Mouse (Mus musculus): ENCODE data around the gene Grik5. TPM values are rescaled to one million over a fixed set of nuclear protein-coding genes. Genes with fewer than 3 reads are reported as not detected.

The Grik5 gene
- polyA plus RNA-seq, 1 experiment from 2014 or later, result 17.1 TPM

DNA sequence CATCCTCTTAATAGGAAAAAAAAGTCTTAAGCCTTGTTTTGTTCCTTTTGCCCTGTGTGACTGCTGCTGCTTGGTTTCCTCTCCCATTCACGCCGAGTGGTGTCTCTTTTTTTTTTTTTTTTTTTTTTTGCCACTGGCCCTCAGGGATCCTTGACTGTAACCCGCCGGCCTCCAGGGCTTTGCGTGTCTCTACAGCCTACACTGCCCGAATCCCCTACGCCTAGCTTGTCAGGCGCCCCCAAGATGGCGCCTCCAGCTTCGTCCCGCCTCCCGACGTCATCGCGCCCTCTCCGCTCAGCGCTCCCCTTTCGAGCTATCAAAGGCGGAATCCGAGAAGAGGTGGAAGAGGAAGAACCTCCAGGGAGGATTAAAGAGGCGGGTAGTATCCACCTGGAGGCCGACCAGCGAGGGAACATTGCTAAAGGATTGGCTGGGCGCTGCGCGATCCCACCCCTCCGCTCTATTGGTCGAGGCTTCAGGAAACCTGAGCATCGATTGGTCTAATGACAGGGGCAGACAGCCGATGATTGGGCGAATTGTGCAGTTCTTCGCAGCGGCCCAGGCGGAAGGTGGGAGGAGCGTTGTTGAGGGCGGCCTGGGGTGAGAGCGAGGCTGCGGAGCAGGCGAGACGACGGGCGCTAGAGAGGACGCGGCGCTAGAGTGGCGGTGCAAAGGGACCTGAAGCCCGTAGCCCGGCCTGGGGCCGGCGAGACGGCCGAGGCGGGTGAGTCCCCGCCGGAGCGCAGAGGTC is 4.7 kb upstream of the Grik5 start:
- H3K36me3 ChIP-seq, result peaks cover 26% of the 10 kb centered on the region
- peak overlapping the region; percentile 98 for H3K9ac ChIP-seq
- peaks cover 44% of the 10 kb centered on the region for H3K4me1 ChIP-seq
- WGBS, result under 1% methylated on average over 55 of the region's 56 CpGs
- H3K4me3 ChIP-seq, result peak overlapping the region; percentile 95
- H3K9me3 ChIP-seq (replicated peaks), result no peaks in the 10 kb centered on the region
- peak; percentile 97 for ATAC-seq (ENCODE audit: low FRiP score)
- H3K27me3 ChIP-seq, result no peaks in the 10 kb centered on the region
- peak overlapping the region; percentile 97 for H3K27ac ChIP-seq
- H3K4me2 ChIP-seq (replicated peaks), result peak overlapping the region; percentile 82

DNA sequence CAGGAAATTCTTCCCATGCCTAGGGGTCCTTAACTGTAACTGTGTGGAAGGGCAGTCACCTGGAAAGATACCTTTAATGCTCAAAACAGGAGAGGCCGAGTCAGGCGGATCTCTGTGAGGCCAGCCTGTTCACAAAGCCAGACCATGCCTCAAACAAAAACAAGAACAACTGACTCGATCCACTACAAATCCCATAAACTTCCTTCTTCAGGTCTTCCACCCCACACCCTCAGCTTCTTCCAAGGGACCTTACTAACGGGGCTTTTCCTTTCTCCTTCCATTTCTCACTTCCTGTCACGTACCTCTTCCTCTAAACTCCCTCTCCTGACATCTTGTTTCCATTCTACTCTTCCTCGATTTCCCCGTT is 4.1 kb upstream of the Grik5 start:
- Histone ChIP-seq H3K4me3 (peak overlapping the region; percentile 95), H3K9me3 (replicated peaks) (no peaks in the 10 kb centered on the region), H3K27me3 (no peaks in the 10 kb centered on the region), H3K4me1 (peaks cover 49% of the 10 kb centered on the region), H3K4me2 (replicated peaks) (peak overlapping the region; percentile 82), H3K36me3 (peaks cover 20% of the 10 kb centered on the region), H3K27ac (peak overlapping the region; percentile 92), H3K9ac (peak overlapping the region; percentile 61)
- 19% methylated on average over 7 of the region's 7 CpGs for WGBS
- ATAC-seq (ENCODE audit: low FRiP score), result no peak

DNA sequence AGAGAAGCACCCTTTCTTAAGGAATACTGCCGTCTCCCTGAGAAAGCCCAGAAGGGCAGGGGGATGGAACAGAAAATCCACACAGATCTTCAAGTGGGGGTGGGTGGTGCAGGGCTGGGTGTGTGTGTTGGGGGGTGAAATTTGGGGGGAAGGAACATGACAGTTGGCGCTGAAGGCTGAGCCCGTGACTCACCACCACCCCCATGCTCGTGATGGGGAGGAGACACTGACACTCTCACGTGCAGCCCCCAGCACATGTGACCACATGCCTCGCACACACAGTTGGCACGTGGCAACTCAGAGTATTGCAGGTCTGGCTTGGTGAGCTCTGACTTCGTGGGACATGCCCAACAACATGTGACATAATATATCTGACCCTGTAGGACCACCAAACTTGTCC is 1.8 kb upstream of the Grik5 start:
- ATAC-seq (ENCODE audit: low FRiP score), result no peak
- H3K4me2 ChIP-seq (replicated peaks), result 0 out of 2 replicates have a peak overlapping the region, but pooled peaks have one; percentile 94
- WGBS, result 89% methylated on average over 8 of the region's 8 CpGs

DNA sequence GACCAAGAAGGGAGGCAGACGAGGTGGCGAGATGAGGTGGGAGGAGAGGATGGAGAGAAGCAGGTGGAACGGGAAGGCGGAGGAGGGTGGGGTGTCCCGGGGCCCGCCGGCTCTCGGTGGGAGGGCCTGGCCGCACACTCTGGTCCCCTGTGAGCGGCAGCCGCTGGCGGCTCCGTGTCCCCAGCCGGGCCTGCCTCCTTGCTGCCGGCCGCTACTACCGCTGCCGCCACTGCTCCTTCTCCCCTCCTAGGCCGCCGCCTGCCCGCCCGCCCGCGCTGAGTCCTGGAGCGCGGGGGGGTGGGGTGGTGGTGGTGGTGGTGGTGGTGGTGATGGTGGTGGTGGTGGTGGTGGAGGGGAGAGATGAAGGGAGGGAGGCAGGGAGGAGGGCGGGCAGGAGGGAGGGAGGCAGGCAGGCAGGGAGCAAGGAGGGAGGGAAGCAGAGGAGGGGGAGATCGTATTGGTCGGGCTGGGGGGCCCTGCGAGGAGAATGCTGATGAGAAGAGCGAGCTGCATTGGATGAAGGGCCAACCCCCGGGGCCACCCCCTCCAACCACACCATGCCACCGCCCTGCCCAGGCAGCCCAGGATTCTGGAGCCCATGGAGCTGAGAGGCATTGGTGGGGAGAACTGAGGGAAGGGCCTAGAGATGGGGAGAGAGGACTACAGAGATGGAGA is 707 bp upstream of the Grik5 start:
- H3K36me3 ChIP-seq, result peaks cover 7% of the 10 kb centered on the region
- no peaks in the 10 kb centered on the region for H3K27me3 ChIP-seq
- 0% methylated on average over 20 of the region's 33 CpGs for WGBS
- H3K9me3 ChIP-seq (replicated peaks), result no peaks in the 10 kb centered on the region
- H3K27ac ChIP-seq, result peak overlapping the region; percentile 95
- peak; percentile 23 for ATAC-seq (ENCODE audit: low FRiP score)
- H3K4me2 ChIP-seq (replicated peaks), result peak overlapping the region; percentile 94
- H3K4me1 ChIP-seq, result peaks cover 65% of the 10 kb centered on the region
- peak overlapping the region; percentile 93 for H3K9ac ChIP-seq
- H3K4me3 ChIP-seq, result peak overlapping the region; percentile 79

More for the DNA sequence above, 1.8 kb upstream of the Grik5 start:
- H3K36me3 ChIP-seq, result no peaks in the 10 kb centered on the region
- peaks cover 65% of the 10 kb centered on the region for H3K4me1 ChIP-seq
- no peaks in the 10 kb centered on the region for H3K27me3 ChIP-seq
- no peak overlapping the region for H3K9ac ChIP-seq
- 0 out of 2 replicates have a peak overlapping the region, but pooled peaks have one; percentile 79 for H3K4me3 ChIP-seq
- H3K27ac ChIP-seq, result peak overlapping the region; percentile 95
- no peaks in the 10 kb centered on the region for H3K9me3 ChIP-seq (replicated peaks)

DNA sequence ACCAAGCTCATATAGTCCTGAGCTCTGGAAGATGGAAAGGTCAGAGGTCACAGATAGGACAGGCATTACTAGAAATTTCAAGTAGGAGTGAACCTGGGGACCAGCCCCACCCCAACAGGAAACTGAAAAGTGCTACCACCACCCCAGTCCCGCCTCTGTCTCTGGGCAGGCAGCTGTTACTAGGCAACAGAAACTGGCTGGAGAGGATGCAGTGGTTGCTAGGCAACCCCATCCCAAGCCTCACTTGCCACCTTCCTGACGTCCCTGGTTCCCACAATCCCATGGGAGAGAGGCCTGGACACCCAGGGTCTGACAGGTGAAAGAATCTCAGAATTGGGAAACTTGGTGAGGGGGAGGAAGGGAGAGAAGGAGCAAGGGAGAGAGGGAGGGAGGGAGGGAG is 3.4 kb downstream of the Grik5 start:
- peaks cover 52% of the 10 kb centered on the region for H3K4me1 ChIP-seq
- WGBS, result 4% methylated on average over 2 of the region's 2 CpGs
- H3K27me3 ChIP-seq, result no peaks in the 10 kb centered on the region
- ATAC-seq (ENCODE audit: low FRiP score), result peak; percentile 39; the same call in 1 of the 2 replicates
- H3K9me3 ChIP-seq (replicated peaks), result no peaks in the 10 kb centered on the region
- H3K27ac ChIP-seq, result peak overlapping the region; percentile 62
- H3K4me3 ChIP-seq, result no peak overlapping the region
- H3K4me2 ChIP-seq (replicated peaks), result peak overlapping the region; percentile 94
- peaks cover 43% of the 10 kb centered on the region for H3K36me3 ChIP-seq
- H3K9ac ChIP-seq, result peak overlapping the region; percentile 93; the same call in 1 of the 2 replicates

DNA sequence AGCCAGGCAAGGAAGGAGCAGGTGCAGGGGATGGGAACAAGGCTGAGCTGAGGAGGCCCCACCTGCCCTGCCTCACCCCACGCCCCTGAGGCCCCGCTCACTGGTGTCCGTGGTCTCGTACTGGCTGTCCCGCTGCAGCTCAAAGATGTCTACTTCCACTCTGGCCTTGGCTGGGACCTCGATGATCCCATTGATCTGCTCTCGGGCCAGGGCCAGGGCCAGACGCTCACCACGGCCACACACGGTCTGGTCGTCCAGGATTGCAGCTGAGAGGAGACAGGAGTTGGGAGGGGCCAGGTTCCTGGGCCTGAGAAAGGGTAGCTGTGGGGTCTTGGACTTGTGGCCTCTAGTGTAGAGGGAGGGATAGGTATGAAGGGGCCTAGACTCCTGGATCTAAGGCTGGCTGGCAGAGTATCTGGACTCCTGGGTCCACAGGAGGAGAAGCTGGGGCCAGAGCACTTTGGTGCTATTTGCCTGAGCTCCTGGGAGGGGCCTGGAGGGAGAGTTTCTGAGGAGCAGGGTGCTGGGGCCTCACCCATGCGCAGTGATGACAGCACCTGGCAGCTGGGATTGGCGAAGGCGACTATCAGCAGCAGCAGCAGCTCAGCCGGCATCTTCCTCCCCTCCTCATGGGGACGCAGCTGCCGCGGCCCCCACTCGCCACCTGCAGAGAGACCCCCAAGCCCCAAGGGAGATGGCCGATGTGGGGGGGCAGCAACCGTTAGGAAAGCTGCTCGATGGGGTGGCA is 4.1 kb downstream of the Grik5 start:
- WGBS, result 86% methylated on average over 22 of the region's 22 CpGs

DNA sequence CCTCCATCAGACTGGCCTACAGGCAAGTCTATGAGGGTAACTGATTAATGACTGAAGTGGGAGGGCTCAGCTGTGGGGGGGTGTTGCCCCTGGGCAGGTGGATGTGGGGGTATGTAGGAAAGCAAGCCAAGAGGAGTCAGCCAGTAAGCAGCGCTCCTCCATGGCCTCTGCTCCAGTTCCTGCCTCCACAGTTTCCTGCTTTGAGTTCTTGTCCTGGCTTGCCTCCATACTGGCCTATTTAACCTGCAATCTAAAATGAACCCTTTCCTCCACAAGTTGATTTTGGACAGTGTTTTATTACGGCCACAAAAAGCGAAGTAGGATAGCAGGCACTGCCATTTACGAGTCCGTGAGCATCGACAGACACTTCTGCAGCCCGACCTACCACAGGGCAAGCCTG is 4.8 kb downstream of the Grik5 start:
- Histone ChIP-seq H3K4me1 (peaks cover 42% of the 10 kb centered on the region), H3K27me3 (no peaks in the 10 kb centered on the region), H3K4me2 (replicated peaks) (no peak overlapping the region), H3K4me3 (no peak overlapping the region), H3K9me3 (replicated peaks) (no peaks in the 10 kb centered on the region), H3K27ac (no peak overlapping the region), H3K9ac (no peak overlapping the region), H3K36me3 (peaks cover 57% of the 10 kb centered on the region)
- ATAC-seq (ENCODE audit: low FRiP score), result no peak
- WGBS, result 96% methylated on average over 7 of the region's 7 CpGs

More for the DNA sequence above, 4.1 kb downstream of the Grik5 start:
- Histone ChIP-seq H3K4me2 (replicated peaks) (peak overlapping the region; percentile 94), H3K9me3 (replicated peaks) (no peaks in the 10 kb centered on the region), H3K4me1 (peaks cover 45% of the 10 kb centered on the region), H3K9ac (peak overlapping the region; percentile 15; the same call in 1 of the 2 replicates), H3K27ac (peak overlapping the region; percentile 60; the same call in 1 of the 2 replicates), H3K27me3 (no peaks in the 10 kb centered on the region), H3K36me3 (peaks cover 50% of the 10 kb centered on the region), H3K4me3 (no peak overlapping the region; the same call in 1 of the 2 replicates)
- no peak for ATAC-seq (ENCODE audit: low FRiP score)

DNA sequence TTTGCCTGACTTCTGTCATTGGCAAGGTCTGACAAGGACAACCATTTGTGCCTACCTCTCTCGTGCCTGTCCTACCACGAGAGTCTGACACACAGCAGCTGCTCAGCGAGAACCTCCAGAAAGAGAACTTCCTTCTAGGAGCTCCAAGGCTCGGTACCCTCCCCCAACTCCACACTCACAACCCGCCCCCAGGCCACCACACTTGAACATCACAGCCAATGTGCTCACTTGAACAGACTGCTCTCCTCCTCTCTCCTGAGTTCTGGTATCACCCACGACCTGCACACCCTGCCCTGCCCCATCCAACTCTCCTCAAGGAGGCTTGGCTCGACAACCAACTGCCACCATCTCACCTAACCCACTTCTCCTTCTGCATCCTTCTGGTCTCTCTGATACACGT is 8.2 kb downstream of the Grik5 start:
- Histone ChIP-seq H3K27ac (no peak overlapping the region), H3K9ac (no peak overlapping the region), H3K9me3 (replicated peaks) (no peaks in the 10 kb centered on the region), H3K4me1 (peaks cover 11% of the 10 kb centered on the region), H3K4me3 (no peak overlapping the region), H3K27me3 (no peaks in the 10 kb centered on the region), H3K36me3 (peaks cover 88% of the 10 kb centered on the region), H3K4me2 (replicated peaks) (no peak overlapping the region)
- no peak for ATAC-seq (ENCODE audit: low FRiP score)
- 83% methylated on average over 8 of the region's 8 CpGs for WGBS

DNA sequence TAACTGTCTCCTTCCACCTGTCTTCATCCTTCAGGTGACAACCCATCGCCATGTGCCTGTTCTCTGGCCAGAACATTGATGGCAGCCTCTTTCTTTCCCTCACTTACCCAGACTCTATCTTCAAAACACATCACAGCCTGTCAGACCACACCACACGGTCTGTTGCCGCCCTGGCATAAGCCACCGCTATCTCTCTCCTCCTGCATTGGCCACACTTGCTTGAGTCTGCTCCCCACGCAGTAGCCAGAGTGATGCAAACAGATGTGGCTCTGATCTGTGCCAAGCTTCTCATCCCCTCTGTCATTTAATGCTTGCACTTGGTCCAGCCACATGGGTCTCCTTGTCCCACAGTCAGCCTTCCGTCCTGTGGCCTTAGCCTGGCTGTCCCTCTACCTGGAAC is 8.8 kb downstream of the Grik5 start:
- H3K4me2 ChIP-seq (replicated peaks), result no peak overlapping the region
- H3K9ac ChIP-seq, result no peak overlapping the region
- no peaks in the 10 kb centered on the region for H3K27me3 ChIP-seq
- H3K4me3 ChIP-seq, result no peak overlapping the region
- no peak for ATAC-seq (ENCODE audit: low FRiP score)
- peaks cover 6% of the 10 kb centered on the region for H3K4me1 ChIP-seq
- WGBS, result 95% methylated on average over 6 of the region's 6 CpGs
- H3K36me3 ChIP-seq, result peaks cover 92% of the 10 kb centered on the region
- H3K27ac ChIP-seq, result no peak overlapping the region
- H3K9me3 ChIP-seq (replicated peaks), result no peaks in the 10 kb centered on the region

DNA sequence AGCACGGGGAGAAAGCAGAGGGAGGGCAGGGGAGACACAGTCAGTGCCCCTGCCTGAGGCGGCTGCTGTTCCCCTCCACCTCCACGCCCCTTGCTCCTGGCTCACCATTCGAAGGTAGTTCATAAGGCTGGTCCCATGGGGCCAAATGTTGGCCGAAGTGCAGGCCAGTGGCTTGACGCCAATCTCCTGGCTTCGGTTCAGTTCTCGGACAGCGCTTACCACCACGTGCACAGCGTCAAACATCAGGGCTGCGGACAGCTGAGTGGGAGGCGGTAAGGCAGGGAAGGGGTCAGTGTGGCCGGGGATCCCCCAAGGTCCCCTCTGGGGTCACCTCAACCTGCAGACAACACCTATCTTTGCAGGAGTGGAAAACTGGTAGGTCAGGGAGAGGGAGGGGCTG is 13.3 kb downstream of the Grik5 start:
- ATAC-seq (ENCODE audit: low FRiP score), result peak; percentile 36; the same call in 1 of the 2 replicates
- Histone ChIP-seq H3K9me3 (replicated peaks) (no peaks in the 10 kb centered on the region), H3K27ac (no peak overlapping the region), H3K9ac (no peak overlapping the region), H3K36me3 (peaks cover 95% of the 10 kb centered on the region), H3K4me1 (no peaks in the 10 kb centered on the region), H3K27me3 (no peaks in the 10 kb centered on the region), H3K4me3 (no peak overlapping the region), H3K4me2 (replicated peaks) (no peak overlapping the region)
- WGBS, result 92% methylated on average over 14 of the region's 14 CpGs

DNA sequence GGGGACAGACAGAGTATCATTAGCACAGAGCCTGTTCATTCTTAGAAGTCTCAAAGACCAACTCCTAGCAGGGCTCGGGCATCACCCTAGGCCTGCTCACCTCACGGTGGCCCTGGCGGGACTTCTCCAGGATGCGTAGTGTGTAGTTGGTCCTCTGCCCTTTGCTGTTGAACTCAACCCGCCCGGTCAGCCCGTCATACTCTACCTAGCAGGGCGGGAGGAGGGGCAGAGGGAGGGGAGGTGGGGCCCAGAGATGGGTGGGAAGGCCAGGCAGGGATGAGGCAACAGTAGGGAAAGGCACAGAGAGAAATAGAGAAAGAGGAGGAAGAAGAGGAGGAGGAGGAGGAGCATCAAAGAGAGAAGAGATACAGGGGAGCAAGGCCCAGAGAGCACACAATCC is 13.8 kb downstream of the Grik5 start:
- H3K36me3 ChIP-seq, result peaks cover 95% of the 10 kb centered on the region
- ATAC-seq (ENCODE audit: low FRiP score), result no peak
- H3K4me1 ChIP-seq, result no peaks in the 10 kb centered on the region
- no peak overlapping the region for H3K4me2 ChIP-seq (replicated peaks)
- H3K27ac ChIP-seq, result no peak overlapping the region
- no peaks in the 10 kb centered on the region for H3K9me3 ChIP-seq (replicated peaks)
- H3K9ac ChIP-seq, result no peak overlapping the region
- H3K4me3 ChIP-seq, result no peak overlapping the region
- no peaks in the 10 kb centered on the region for H3K27me3 ChIP-seq
- WGBS, result 94% methylated on average over 8 of the region's 8 CpGs

DNA sequence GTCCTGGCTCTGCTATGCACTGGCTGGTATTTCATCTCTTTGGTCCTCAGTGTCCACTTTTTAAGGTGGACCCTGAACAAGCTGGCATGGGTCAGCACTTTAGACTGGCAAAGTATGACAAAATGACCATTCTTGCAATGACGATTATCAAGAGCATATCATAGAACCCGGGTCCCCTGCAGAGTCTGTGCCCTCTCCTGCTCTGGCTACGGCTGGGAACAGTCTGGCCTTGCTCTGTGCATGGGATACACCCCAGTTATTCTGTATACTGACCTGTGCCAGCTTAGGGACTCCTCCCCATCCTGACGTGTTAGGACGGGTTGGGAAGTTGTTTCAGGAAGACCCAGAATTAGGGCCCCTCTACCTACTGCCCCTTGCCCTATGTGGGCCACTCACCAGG is 14.3 kb downstream of the Grik5 start:
- Histone ChIP-seq H3K4me3 (no peak overlapping the region), H3K9ac (no peak overlapping the region), H3K4me1 (no peaks in the 10 kb centered on the region), H3K36me3 (peaks cover 95% of the 10 kb centered on the region), H3K4me2 (replicated peaks) (no peak overlapping the region), H3K27ac (no peak overlapping the region), H3K27me3 (no peaks in the 10 kb centered on the region), H3K9me3 (replicated peaks) (no peaks in the 10 kb centered on the region)
- ATAC-seq (ENCODE audit: low FRiP score), result no peak
- WGBS, result 93% methylated on average over 5 of the region's 5 CpGs
